Mouse (Mus musculus) megakaryocyte, embryonic 14.5 days (primary cell): Measurements from ENCODE around the gene Zbtb11.

Experiments used
- FLI1 ChIP-seq: IDR thresholded peaks from 2 replicates; pipeline ENCODE4 v1.6.1; 2012; ENCODE audit warnings: low read length, inconsistent platforms, mixed read lengths
- GATA1 ChIP-seq: IDR thresholded peaks from 3 replicates; pipeline ENCODE4 v1.6.1; 2012; ENCODE audit warnings: mixed read lengths, low read length, inconsistent platforms, borderline replicate concordance

- TF ChIP-seq FLI1 (no peak), GATA1 (no peak)
These were observed 82.2 kb downstream of the Zbtb11 start for GRCm38 (mm10) chr16:56055911-56056310.
